Comparison of ENCODE assay signal across 8 mouse cellular contexts in the genomic region with DNA sequence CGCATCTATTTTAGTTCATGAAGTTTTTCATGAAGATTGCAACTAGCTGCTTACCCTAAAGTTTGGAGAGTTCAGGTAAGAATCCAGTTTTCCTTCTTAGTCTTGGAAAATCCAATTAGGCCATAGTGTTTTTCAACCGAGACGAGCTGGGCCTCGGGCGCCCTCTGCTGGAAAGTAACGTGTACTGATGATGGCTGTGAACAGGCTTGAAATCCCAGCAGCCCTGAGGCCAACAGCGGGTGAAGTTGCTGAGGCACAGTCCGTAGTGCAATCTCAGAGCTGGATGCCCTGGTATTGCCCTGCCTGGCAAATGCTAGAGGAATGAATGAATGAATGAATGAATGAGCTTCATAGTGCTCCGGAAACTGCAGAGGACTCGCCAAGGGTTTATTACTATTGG. TPM values are rescaled to one million over a fixed set of nuclear protein-coding genes. Genes with fewer than 3 reads are reported as not detected.
DNase-seq lines count a peak whose midpoint lies in the region; ATAC-seq and TF ChIP-seq lines count a peak whose summit lies in the region.

No protein-coding gene starts in this region.

- no peaks in the 10 kb centered on the region for H3K9me3 ChIP-seq in midbrain, embryonic 13.5 days

- intact Hi-C loops in heart, postnatal 36 days (cut with DNase I), result loop anchor here (1.0 to 5.0 kb wide), 5 partner anchors 41 to 210 kb away; no protein-coding TSS in a partner anchor
- intact Hi-C loops in left cerebral cortex, adult 2 months (cut with DNase I), result loop anchor here (1.0 to 5.0 kb wide), 3 partner anchors 40 to 89 kb away; no protein-coding TSS in a partner anchor

- no peak overlapping the region for H3K4me2 ChIP-seq in midbrain, embryonic 13.5 days (replicated peaks)

- H3K36me3 ChIP-seq in midbrain, embryonic 13.5 days, result no peaks in the 10 kb centered on the region

- no peak overlapping the region for H3K9ac ChIP-seq in midbrain, embryonic 13.5 days (replicated peaks)

- H3K4me1 ChIP-seq in brown adipose tissue, adult 24 weeks (ENCODE audit: control insufficient read depth, insufficient read depth, insufficient read length, low read length), result no peaks in the 10 kb centered on the region
- no peaks in the 10 kb centered on the region for H3K4me1 ChIP-seq in midbrain, embryonic 13.5 days (replicated peaks)

- TF ChIP-seq CTCF in left cerebral cortex, adult 2 months (IDR thresholded peaks at IDR 0.05), result peak; percentile 89

- no peaks in the 10 kb centered on the region for H3K27me3 ChIP-seq in midbrain, embryonic 13.5 days

- DNase-seq in layer of hippocampus, adult 11-12 months (ENCODE audit: low spot score), result peak; percentile 53
- DNase-seq in layer of hippocampus, adult 9-11 months, result no peak
- peak; percentile 75 to 81 for DNase-seq in heart, postnatal 36 days
- peak; percentile 62 to 69 for DNase-seq in left cerebral cortex, adult 2 months (ENCODE audit: extremely low spot score in 1 of 2, low spot score in 2 of 2)
- DNase-seq in spleen, postnatal 4 days (ENCODE audit: low spot score in 2 of 2), result peak; percentile 43 to 85

- no peak overlapping the region for H3K4me3 ChIP-seq in brown adipose tissue, adult 24 weeks (ENCODE audit: insufficient read depth, low read depth, low read length)
- H3K4me3 ChIP-seq in left cerebral cortex, adult 2 months, result no peak overlapping the region
- H3K4me3 ChIP-seq in midbrain, embryonic 13.5 days (replicated peaks), result no peak overlapping the region

- H3K27ac ChIP-seq in brown adipose tissue, adult 24 weeks (replicated peaks; ENCODE audit: low read depth, low read length), result 0 out of 2 replicates have a peak overlapping the region, but pooled peaks have one; percentile 9
- no peak overlapping the region for H3K27ac ChIP-seq in left cerebral cortex, adult 2 months
- no peak overlapping the region for H3K27ac ChIP-seq in midbrain, embryonic 13.5 days

- peak; percentile 71; the same call in 1 of the 2 replicates for ATAC-seq in erythroid progenitor cell, adult 5-6 weeks (replicated peaks; ENCODE audit: low FRiP score, poor library complexity, severe bottlenecking)
- ATAC-seq in midbrain, embryonic 13.5 days, result peak; percentile 65; the same call in 1 of the 2 replicates

- 5% methylated on average over 10 of the region's 10 CpGs for WGBS in midbrain, embryonic 13.5 days

RNA-seq across cellular contexts. Expression of a gene that starts 9.1 kb away (rescaled TPM):
- 42.5 and 46.3 TPM in 2 replicates for polyA plus RNA-seq in brown adipose tissue, adult 24 weeks (2012; ENCODE audit: insufficient read depth, insufficient read length, missing spikeins)
- 7.1 and 7.2 TPM in 2 replicates for total RNA-seq in erythroid progenitor cell, adult 5-6 weeks (2015; ENCODE audit: low replicate concordance)
- 1.5 and 2.1 TPM in 2 replicates for total RNA-seq in erythroid progenitor cell, adult 5-6 weeks (2017; ENCODE audit: low replicate concordance)
- 1 to 10 TPM; 7.6 to 8.0 TPM for total RNA-seq in heart, postnatal 36 days (2021)
- total RNA-seq in left cerebral cortex, adult 2 months (2021), result under 1 TPM in 1 of 2 experiments, not detected in 1; 0.32 TPM
- 0.19 TPM in 1 of 2 replicates, not detected in the other for polyA plus RNA-seq in midbrain, embryonic 13.5 days (2015; fragmentation: Nextera tagmentation; extraction: Ambion mirVana)

RNA-seq across cellular contexts. Expression of a gene that starts 10.9 kb away (rescaled TPM):
- polyA plus RNA-seq in brown adipose tissue, adult 24 weeks (2012; ENCODE audit: insufficient read depth, insufficient read length, missing spikeins), result 57.5 and 65.4 TPM in 2 replicates
- 26.4 and 26.7 TPM in 2 replicates for total RNA-seq in erythroid progenitor cell, adult 5-6 weeks (2015; ENCODE audit: low replicate concordance)
- total RNA-seq in erythroid progenitor cell, adult 5-6 weeks (2017; ENCODE audit: low replicate concordance), result 10.9 and 13.8 TPM in 2 replicates
- 10 to 100 TPM; 10.8 to 11.8 TPM for total RNA-seq in heart, postnatal 36 days (2021)
- 10 to 100 TPM; 30.6 to 30.7 TPM for total RNA-seq in left cerebral cortex, adult 2 months (2021)
- polyA plus RNA-seq in midbrain, embryonic 13.5 days (2015; fragmentation: Nextera tagmentation; extraction: Ambion mirVana), result 13.2 and 14.5 TPM in 2 replicates

RNA-seq across cellular contexts. Expression of a gene that starts 53.8 kb away (rescaled TPM):
- polyA plus RNA-seq in brown adipose tissue, adult 24 weeks (2012; ENCODE audit: insufficient read depth, insufficient read length, missing spikeins), result 212 and 213 TPM in 2 replicates
- 12.3 and 15.1 TPM in 2 replicates for total RNA-seq in erythroid progenitor cell, adult 5-6 weeks (2015; ENCODE audit: low replicate concordance)
- total RNA-seq in erythroid progenitor cell, adult 5-6 weeks (2017; ENCODE audit: low replicate concordance), result 14.6 and 16.3 TPM in 2 replicates
- total RNA-seq in heart, postnatal 36 days (2021), result 100 to 1,000 TPM; 234 to 241 TPM
- 10 to 100 TPM; 85.5 to 86.7 TPM for total RNA-seq in left cerebral cortex, adult 2 months (2021)
- 30.7 and 36.5 TPM in 2 replicates for polyA plus RNA-seq in midbrain, embryonic 13.5 days (2015; fragmentation: Nextera tagmentation; extraction: Ambion mirVana)

Comparison
In these comparisons a context has a peak if more than half of its experiments do, and no peak if none do; other contexts are left out.
1. RNA of a gene that starts 53.8 kb away (total RNA-seq): 234 to 241 TPM in heart, postnatal 36 days and 85.5 to 86.7 TPM in left cerebral cortex, adult 2 months; 12.3 to 16.3 TPM in erythroid progenitor cell, adult 5-6 weeks; every median in the first group is over 4 times any median in the second.